Mouse (Mus musculus) C2C12 (cell line): Measurements from ENCODE around the gene Wdr17. TPM values are rescaled to one million over a fixed set of nuclear protein-coding genes. Genes with fewer than 3 reads are reported as not detected.
"Not testable (repeated sequence)": the region's sequence is repeated elsewhere in the genome, so short reads cannot be mapped to it uniquely, and the experiment has no call there.

ENCODE experiments used
- H3K27me3 ChIP-seq: one replicate; pipeline ENCODE4 v1.6.1; 2011; ENCODE audit not compliant: control insufficient read depth, insufficient read depth, insufficient read length
- H3K36me3 ChIP-seq: one replicate; pipeline ENCODE4 v1.6.1; 2011; ENCODE audit not compliant: control insufficient read depth, insufficient read depth
- H3K4me3 ChIP-seq: one replicate; pipeline ENCODE4 v1.5.1; 2011; ENCODE audit warnings: mild to moderate bottlenecking, control low read depth; ENCODE audit not compliant: poor library complexity, insufficient read depth, severe bottlenecking
- H3K79me2 ChIP-seq: one replicate; pipeline ENCODE4 v1.6.1; 2011; ENCODE audit not compliant: control insufficient read depth, insufficient read depth
- H3K79me3 ChIP-seq: one replicate; pipeline ENCODE4 v1.6.1; 2011; ENCODE audit warnings: low read depth, control low read depth
- H3ac ChIP-seq: one replicate; pipeline ENCODE3; 2011; ENCODE audit warnings: low read depth; ENCODE audit not compliant: control insufficient read depth, insufficient read length
- CEBPB ChIP-seq: IDR thresholded peaks from one replicate; pipeline ENCODE4 v1.6.1; 2011; ENCODE audit warnings: low read depth, mild to moderate bottlenecking, control low read depth, moderate library complexity
- CTCF ChIP-seq: IDR thresholded peaks from one replicate; pipeline ENCODE4 v1.5.1; 2011; ENCODE audit not compliant: control insufficient read depth, insufficient read depth, insufficient read length
- FOSL1 ChIP-seq: IDR thresholded peaks from one replicate; pipeline ENCODE4 v1.8.0; 2011; ENCODE audit warnings: mild to moderate bottlenecking, low read length; ENCODE audit not compliant: poor library complexity, insufficient read depth, severe bottlenecking
- MAX ChIP-seq: IDR thresholded peaks from one replicate; pipeline ENCODE4 v1.6.1; 2011; ENCODE audit warnings: mild to moderate bottlenecking, control low read depth
- MYOD1 ChIP-seq: IDR thresholded peaks from one replicate; pipeline ENCODE4 v1.6.1; 2011; ENCODE audit warnings: low read depth; ENCODE audit not compliant: control insufficient read depth, insufficient read length
- MYOG ChIP-seq: IDR thresholded peaks from one replicate; pipeline ENCODE4 v1.6.1; 2011; ENCODE audit not compliant: control insufficient read depth, insufficient read length; ENCODE audit errors: extremely low read depth
- USF1 ChIP-seq: IDR thresholded peaks from one replicate; pipeline ENCODE4 v1.6.1; 2011; ENCODE audit warnings: low read depth, mild to moderate bottlenecking, control low read depth, moderate library complexity
- polyA plus RNA-seq: library from polyadenylated mRNA; unstranded; fragments of >200 nt; fragmentation: generic; extraction: Trizol; gene quantifications from one replicate; pipeline ENCODE4 v1.2.1, GENCODE M21; 2012; ENCODE audit warnings: missing spikeins

Gene Wdr17
- polyA plus RNA-seq, 1 experiment, result not detected

DNA sequence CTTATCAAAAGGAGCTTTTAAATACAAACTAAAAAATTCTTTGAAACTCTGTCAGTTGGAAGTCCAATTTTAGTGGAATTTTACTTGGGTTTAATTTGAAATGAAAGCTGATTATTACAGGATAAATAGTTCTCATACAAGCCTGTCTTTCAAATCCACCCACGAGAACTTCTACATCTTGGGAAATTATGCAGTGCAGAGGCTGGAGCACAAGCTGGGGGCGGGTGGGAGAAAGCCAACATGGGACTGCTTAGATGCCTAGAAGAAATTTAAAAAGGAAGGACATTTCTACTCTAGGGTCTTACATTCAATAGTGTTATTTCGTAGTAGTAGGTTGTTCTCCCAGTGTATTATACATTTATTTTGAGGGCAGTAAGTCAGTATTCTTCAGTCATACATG lies 219.2 kb downstream of the Wdr17 start:
- Histone ChIP-seq H3K36me3 (no peaks in the 10 kb centered on the region), H3ac (no peak overlapping the region), H3K79me2 (no peaks in the 10 kb centered on the region), H3K4me3 (no peak overlapping the region), H3K79me3 (no peaks in the 10 kb centered on the region), H3K27me3 (no peaks in the 10 kb centered on the region)
- TF ChIP-seq CEBPB, result no peak
- TF ChIP-seq FOSL1, result no peak
- TF ChIP-seq MYOD1, result no peak
- no peak for TF ChIP-seq USF1
- TF ChIP-seq CTCF, result no peak
- TF ChIP-seq MYOG, result no peak
- TF ChIP-seq MAX, result no peak

DNA sequence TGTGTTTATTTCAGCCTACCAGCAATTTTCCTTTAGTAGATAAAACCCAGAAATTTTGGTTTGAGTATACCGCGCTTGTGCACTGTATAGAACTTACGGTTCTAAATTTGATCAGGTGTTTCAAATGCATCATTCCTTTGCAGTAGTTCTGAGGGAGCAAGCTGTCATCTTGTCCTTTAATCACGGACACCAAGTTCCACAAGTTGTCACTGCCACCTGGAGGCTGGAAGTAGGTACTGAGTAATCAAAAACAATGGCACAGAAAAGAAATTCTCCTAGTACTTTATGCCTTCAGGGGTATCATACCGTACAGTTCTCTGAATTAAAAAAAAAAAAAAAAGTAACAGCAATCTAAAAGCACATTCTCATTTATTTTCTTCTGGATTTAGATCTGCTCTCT lies 226.3 kb downstream of the Wdr17 start:
- Histone ChIP-seq H3K4me3 (no peak overlapping the region), H3K79me3 (no peaks in the 10 kb centered on the region), H3K79me2 (no peaks in the 10 kb centered on the region), H3K27me3 (no peaks in the 10 kb centered on the region), H3ac (no peak overlapping the region), H3K36me3 (no peaks in the 10 kb centered on the region)
- TF ChIP-seq MYOG (no peak), MAX (no peak), CEBPB (no peak), USF1 (no peak), CTCF (peak; percentile 21), FOSL1 (no peak)

DNA sequence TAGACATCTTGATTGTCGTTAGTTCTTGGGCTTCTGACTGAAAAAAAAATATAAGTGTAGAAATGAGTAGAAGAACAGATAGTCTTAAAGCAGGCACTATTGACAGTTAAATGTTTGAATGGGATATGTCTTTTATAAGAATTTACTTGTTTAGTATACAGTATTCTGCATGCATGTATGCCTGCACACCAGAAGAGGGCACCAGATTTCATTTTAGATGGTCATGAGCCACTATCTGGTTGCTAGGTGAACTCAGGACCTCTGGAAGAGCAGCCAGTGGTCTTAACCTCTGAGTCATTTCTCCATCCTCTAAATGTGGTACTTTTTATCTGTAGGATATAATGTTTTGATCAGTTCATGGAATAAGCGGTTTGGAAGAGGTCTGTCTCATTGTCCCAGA lies 227.3 kb downstream of the Wdr17 start:
- Histone ChIP-seq H3K79me2 (no peaks in the 10 kb centered on the region), H3K4me3 (no peak overlapping the region), H3K36me3 (no peaks in the 10 kb centered on the region), H3ac (no peak overlapping the region), H3K27me3 (no peaks in the 10 kb centered on the region), H3K79me3 (no peaks in the 10 kb centered on the region)
- TF ChIP-seq MAX (no peak), CEBPB (no peak), FOSL1 (no peak), USF1 (no peak), MYOD1 (no peak), MYOG (no peak), CTCF (no peak)

GRCm38 (mm10) chr8:54638634-54639033 lies 248.3 kb downstream of the Wdr17 start:
- TF ChIP-seq MYOD1, result no peak
- TF ChIP-seq CEBPB, result no peak
- TF ChIP-seq USF1, result no peak
- no peak for TF ChIP-seq CTCF
- no peak for TF ChIP-seq FOSL1
- TF ChIP-seq MAX, result no peak
- TF ChIP-seq MYOG, result no peak
- H3K27me3 ChIP-seq, result no peaks in the 10 kb centered on the region
- H3K79me2 ChIP-seq, result no peaks in the 10 kb centered on the region
- H3K79me3 ChIP-seq, result no peaks in the 10 kb centered on the region
- no peak overlapping the region for H3ac ChIP-seq
- H3K4me3 ChIP-seq, result no peak overlapping the region
- no peaks in the 10 kb centered on the region for H3K36me3 ChIP-seq

DNA sequence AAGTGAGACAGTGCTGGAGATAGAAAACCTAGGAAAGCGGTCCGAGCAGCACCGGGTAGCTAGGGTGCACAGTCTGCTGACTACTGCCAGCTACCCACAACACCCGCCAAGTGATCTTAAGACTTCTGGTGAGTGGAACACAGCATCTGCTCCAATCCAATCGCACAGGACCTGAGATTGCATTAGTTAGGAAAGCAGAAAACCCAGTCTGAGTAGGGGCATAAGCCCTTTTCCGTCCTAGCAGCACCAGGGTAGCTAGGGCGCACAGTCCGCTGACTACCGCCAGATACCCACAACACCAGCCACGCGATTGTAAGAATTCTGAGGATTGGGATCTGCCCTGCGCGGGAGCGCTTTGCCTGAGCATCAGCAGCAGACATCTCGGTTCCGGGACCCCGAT lies 270.3 kb downstream of the Wdr17 start:
- H3K79me2 ChIP-seq, H3K36me3 ChIP-seq, H3K4me3 ChIP-seq, H3K79me3 ChIP-seq, H3ac ChIP-seq, H3K27me3 ChIP-seq: not testable (repeated sequence)

DNA sequence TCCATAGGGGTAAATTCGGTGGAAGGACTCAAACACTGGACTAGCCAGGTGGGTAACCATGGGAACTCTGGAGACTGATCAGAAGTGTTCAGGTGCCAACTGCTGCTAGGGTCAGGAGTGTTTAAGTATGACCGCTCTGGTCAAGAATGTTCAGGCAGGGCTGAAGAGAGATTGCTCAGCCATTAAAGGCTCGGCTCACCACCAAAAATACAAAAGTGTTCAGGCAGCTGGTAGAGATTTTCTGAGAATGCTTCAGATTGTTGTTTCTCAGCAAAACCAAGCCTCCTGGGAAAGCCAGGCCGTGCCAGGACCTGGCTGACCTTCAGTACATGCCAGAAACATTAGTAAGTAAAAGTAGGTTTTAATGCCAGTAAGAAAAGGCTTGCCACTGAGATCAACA lies 276.7 kb downstream of the Wdr17 start:
- TF ChIP-seq CEBPB (no peak), FOSL1 (peak; percentile 1), MYOD1 (peak; percentile 51)
- Histone ChIP-seq H3K79me3 (no peaks in the 10 kb centered on the region), H3K4me3 (no peak overlapping the region), H3K27me3 (no peaks in the 10 kb centered on the region), H3K79me2 (no peaks in the 10 kb centered on the region), H3K36me3 (no peaks in the 10 kb centered on the region), H3ac (no peak overlapping the region)

DNA sequence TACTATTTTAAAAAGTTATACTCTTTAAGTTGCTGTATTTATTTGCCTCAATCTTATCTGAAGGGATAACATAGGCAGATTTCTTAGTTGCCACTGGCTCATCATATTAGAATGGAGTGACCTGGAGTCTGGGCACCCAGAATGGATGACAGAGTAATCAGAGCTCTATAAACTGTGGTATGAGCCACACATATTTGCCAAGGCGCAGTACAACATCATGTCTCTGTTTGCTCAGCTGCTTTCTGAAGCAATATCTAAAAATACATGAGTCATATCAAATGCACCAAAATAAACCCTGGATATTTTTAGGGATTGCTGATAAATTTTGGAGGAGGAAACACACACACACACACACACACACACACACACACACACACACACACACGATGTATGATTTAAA lies 277.6 kb downstream of the Wdr17 start:
- no peaks in the 10 kb centered on the region for H3K79me2 ChIP-seq
- peak; percentile 88 for TF ChIP-seq CEBPB
- no peak for TF ChIP-seq MAX
- TF ChIP-seq CTCF, result no peak
- peak; percentile 96 for TF ChIP-seq MYOD1
- TF ChIP-seq FOSL1, result peak; percentile 32
- no peak for TF ChIP-seq MYOG
- no peak for TF ChIP-seq USF1
- H3K4me3 ChIP-seq, result no peak overlapping the region
- no peaks in the 10 kb centered on the region for H3K79me3 ChIP-seq
- H3K27me3 ChIP-seq, result no peaks in the 10 kb centered on the region
- H3K36me3 ChIP-seq, result no peaks in the 10 kb centered on the region
- H3ac ChIP-seq, result no peak overlapping the region
